Mouse (Mus musculus) naive thymus-derived CD4-positive, alpha-beta T cell, adult 5 months (primary cell): Measurements from ENCODE around the gene Chrnb2. TPM values are rescaled to one million over a fixed set of nuclear protein-coding genes. Genes with fewer than 3 reads are reported as not detected.

Experiments
- polyA plus RNA-seq: library from polyadenylated mRNA; unstranded; fragments of 100-300 nt; shearing (Covaris generic); gene quantifications from one replicate; pipeline ENCODE4 v1.2.1, GENCODE M21; 2017

Chrnb2 gene
- 1.1 TPM for polyA plus RNA-seq

GRCm38 (mm10) chr3:89764119-89764724, at the start of gene Chrnb2:
TSS of gene Chrnb2 (minus strand) at chr3:89764632.

GRCm38 (mm10) chr3:89772968-89773709, 8.7 kb upstream of the Chrnb2 start, which contains the start of gene Ube2q1:
TSS of gene Ube2q1 (plus strand) at chr3:89773616.

GRCm38 (mm10) chr3:89714359-89715206, 49.8 kb downstream of the Chrnb2 start, which contains the start of gene Adar:
TSS of gene Adar (plus strand) at chr3:89715022.

Other genes with a start within 250 kb of the Chrnb2 start
- not detected for gene Kcnn3, start 244.5 kb downstream of the Chrnb2 start, polyA plus RNA-seq
- 73.8 TPM for gene Adar, start 49.6 kb downstream of the Chrnb2 start, polyA plus RNA-seq
- 53.8 TPM for gene Ube2q1, start 9.0 kb upstream of the Chrnb2 start, polyA plus RNA-seq
- 1.5 TPM for gene She, start 66.7 kb upstream of the Chrnb2 start, polyA plus RNA-seq
- 81.1 TPM for gene Il6ra, start 148.6 kb upstream of the Chrnb2 start, polyA plus RNA-seq
- gene Atp8b2, start 198.9 kb upstream of the Chrnb2 start, polyA plus RNA-seq: 63.4 TPM
- gene Hax1, start 234.1 kb upstream of the Chrnb2 start, polyA plus RNA-seq: 89.9 TPM